Comparison of ENCODE assay signal across 1 mouse cellular context in the genomic region with DNA sequence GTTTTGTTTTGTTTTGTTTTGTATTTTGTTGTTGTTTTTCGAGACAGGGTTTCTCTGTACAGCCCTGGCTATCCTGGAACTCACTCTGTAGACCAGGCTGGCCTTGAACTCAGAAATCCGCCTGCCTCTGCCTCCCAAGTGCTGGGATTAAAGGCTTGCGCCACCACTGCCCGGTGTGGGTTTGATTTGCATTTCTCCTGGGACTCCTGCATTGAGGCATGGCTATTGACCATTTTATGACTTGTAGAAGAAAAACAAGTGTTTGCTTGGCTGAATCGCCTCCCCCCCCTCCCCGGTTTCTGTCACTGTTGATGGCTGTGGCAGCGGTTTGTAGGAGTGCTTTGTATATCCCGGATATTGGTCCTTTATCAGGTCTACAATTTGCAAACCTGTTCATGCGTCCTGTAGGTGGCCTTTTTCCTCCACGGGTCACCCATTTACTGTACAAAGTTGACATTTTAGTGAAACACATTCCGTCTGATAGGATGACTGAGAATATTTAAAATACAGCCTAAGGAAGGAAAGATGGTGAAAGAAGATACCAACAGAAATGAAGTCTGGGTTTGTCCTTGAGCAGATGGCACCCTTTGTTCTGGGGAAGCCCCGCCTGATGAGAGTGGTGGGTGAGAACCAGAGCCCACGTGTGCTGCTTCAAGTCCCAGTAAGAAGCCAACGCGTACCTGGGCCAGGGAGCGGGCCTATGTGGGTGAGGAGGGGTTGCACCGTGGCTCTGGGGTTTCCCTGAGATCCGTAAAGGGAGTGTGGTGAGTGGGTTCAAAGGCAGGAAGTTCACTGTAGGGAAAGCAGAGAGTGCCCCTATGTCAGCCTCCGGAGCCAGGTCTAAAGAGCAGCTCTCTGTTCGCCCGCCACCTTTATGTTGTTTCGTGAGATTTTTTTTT.
TF ChIP-seq lines count a peak whose summit lies in the region.

No protein-coding gene starts in this region.

TF ChIP-seq in CH12.LX, 34 proteins besides CTCF, POLR2A, EP300 and RAD21 (continued from another document):
- TF ChIP-seq RCOR1 (conservative IDR thresholded peaks at IDR 0.05; ENCODE audit: low read depth, low read length) (no peak), MYC (IDR thresholded peaks at IDR 0.05; ENCODE audit: low read depth, low read length) (peak; percentile 75; the same call in 1 of the 2 replicates), ETS1 (conservative IDR thresholded peaks at IDR 0.05; ENCODE audit: low read depth, low read length) (peak; percentile 87), MAX (IDR thresholded peaks at IDR 0.05; ENCODE audit: low read length) (peak; percentile 94), ZC3H11A (IDR thresholded peaks at IDR 0.05; ENCODE audit: low read depth, low read length) (no peak), MEF2A (IDR thresholded peaks at IDR 0.05; ENCODE audit: borderline replicate concordance, low read depth, low read length) (peak; percentile 86), JUN (IDR thresholded peaks at IDR 0.05; ENCODE audit: insufficient read depth, low read depth, low read length) (no peak), TCF12 (IDR thresholded peaks at IDR 0.05; ENCODE audit: low read depth, low read length) (peak; percentile 68; the same call in 1 of the 2 replicates), ELF1 (IDR thresholded peaks at IDR 0.05; ENCODE audit: low read depth, low read length) (peak; percentile 66), ZMIZ1 (IDR thresholded peaks at IDR 0.05; ENCODE audit: low read depth, low read length) (no peak), SIN3A (IDR thresholded peaks at IDR 0.05; ENCODE audit: low read length) (peak; percentile 74; the same call in 1 of the 2 replicates), PAX5 (IDR thresholded peaks at IDR 0.05; ENCODE audit: low read length) (no peak), USF2 (conservative IDR thresholded peaks at IDR 0.05; ENCODE audit: low read depth, low read length) (peak; percentile 18), UBTF (IDR thresholded peaks at IDR 0.05; ENCODE audit: low read depth, low read length) (peak; percentile 49; the same call in 1 of the 2 replicates), TBP (conservative IDR thresholded peaks at IDR 0.05; ENCODE audit: low read depth, low read length) (peak; percentile 76; the same call in 1 of the 2 replicates), POLR2AphosphoS2 (IDR thresholded peaks at IDR 0.05; ENCODE audit: low read depth, low read length) (no peak)
